Mouse (Mus musculus) spleen, adult 2 months (tissue): Measurements from ENCODE around the gene Nxnl2.

Experiments
- CTCF ChIP-seq: fragments of 200-500 bp; IDR thresholded peaks from 2 replicates; pipeline ENCODE4 v1.5.1; 2011; ENCODE audit warnings: mild to moderate bottlenecking, inconsistent platforms; ENCODE audit not compliant: insufficient read depth, insufficient read length, insufficient replicate concordance; ENCODE audit errors: extremely low read depth
- POLR2A ChIP-seq: fragments of 200-500 bp; IDR thresholded peaks from 2 replicates; pipeline ENCODE4 v1.6.1; 2011; ENCODE audit warnings: low read depth, low read length, inconsistent platforms

- peak; percentile 58; the same call in 1 of the 2 replicates for TF ChIP-seq CTCF
- TF ChIP-seq POLR2A: no peak
Observed at GRCm38 (mm10) chr13:51170691-51171680, at the start of gene Nxnl2.
